ENCODE assay signal across 16 mouse cellular contexts in the genomic region with DNA sequence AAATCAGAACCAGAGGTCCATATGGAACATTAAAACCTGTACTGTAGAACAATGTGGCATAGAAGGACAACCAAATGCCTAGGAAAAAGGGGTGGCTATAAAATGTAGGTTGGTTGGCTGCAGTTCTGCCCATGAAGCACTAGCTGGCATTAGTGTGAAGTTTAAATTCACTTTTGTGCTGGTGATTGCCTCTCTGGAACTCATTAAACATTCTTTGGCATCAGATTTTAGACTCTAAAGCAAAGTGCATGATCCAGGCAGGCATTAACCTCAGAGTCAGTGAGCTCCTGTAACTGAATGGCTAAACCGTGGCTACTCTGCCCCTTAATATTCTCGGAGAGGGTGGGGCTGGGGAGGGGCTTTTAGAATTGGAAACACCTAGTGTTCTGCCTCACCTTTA.
DNase-seq lines count a peak whose midpoint lies in the region; ATAC-seq and TF ChIP-seq lines count a peak whose summit lies in the region.
"Had no signal": no experiment of that assay in that cellular context is flagged by ENCODE, and none has a peak within 500 bp of the region (broad histone marks: within the 10 kb centered on the region; RNA-seq: fewer than 3 reads in every experiment).

No protein-coding gene starts in this region.

- peak; percentile 47 for DNase-seq in forebrain, embryonic 14.5 days (ENCODE audit: low spot score)
- DNase-seq in lung, postnatal 0 days (ENCODE audit: low spot score): peak; percentile 9
- no peak for DNase-seq in lung, postnatal 14 days
- DNase-seq in kidney, adult 8-10 months: peak; percentile 60 to 76
- DNase-seq in ovary, postnatal 10 days (ENCODE audit: low spot score): no peak
- DNase-seq: cerebellum, adult 2 months; layer of hippocampus, postnatal 36 days; liver, embryonic 13.5 days; right cerebral cortex, adult 18-20 months; thymus, adult 18-20 months had no signal

- TF ChIP-seq EP300 in lung, postnatal 0 days (IDR thresholded peaks at IDR 0.05): no peak

- TF ChIP-seq CTCF in lung, postnatal 0 days (IDR thresholded peaks at IDR 0.05): peak; percentile 28; the same call in 1 of the 2 replicates

- WGBS in forebrain, embryonic 14.5 days: 51% methylated on average over 2 of the region's 2 CpGs
- WGBS in forebrain, embryonic 12.5 days: 63% methylated on average over 2 of the region's 2 CpGs
- WGBS in lung, postnatal 0 days: 71% methylated on average over 2 of the region's 2 CpGs
- WGBS in neural tube, embryonic 15.5 days: 76% methylated on average over 2 of the region's 2 CpGs

- no peaks in the 10 kb centered on the region for H3K9me3 ChIP-seq in forebrain, embryonic 14.5 days (replicated peaks; ENCODE audit: control insufficient read depth, low read length)
- H3K9me3 ChIP-seq in forebrain, embryonic 12.5 days: no peaks in the 10 kb centered on the region
- no peaks in the 10 kb centered on the region for H3K9me3 ChIP-seq in lung, postnatal 0 days (ENCODE audit: low read length)
- H3K9me3 ChIP-seq in neural tube, embryonic 15.5 days (replicated peaks): no peaks in the 10 kb centered on the region
- H3K9me3 ChIP-seq: heart, embryonic 15.5 days; liver, embryonic 13.5 days; midbrain, embryonic 13.5 days; neural tube, embryonic 13.5 days had no signal

- no peaks in the 10 kb centered on the region for H3K36me3 ChIP-seq in forebrain, embryonic 14.5 days (ENCODE audit: control insufficient read depth, insufficient read depth, low read length)
- H3K36me3 ChIP-seq in forebrain, embryonic 12.5 days (replicated peaks): no peaks in the 10 kb centered on the region
- H3K36me3 ChIP-seq in lung, postnatal 0 days (ENCODE audit: insufficient read depth, low read length): no peaks in the 10 kb centered on the region
- no peaks in the 10 kb centered on the region for H3K36me3 ChIP-seq in neural tube, embryonic 15.5 days
- H3K36me3 ChIP-seq: heart, embryonic 15.5 days; liver, embryonic 13.5 days; midbrain, embryonic 13.5 days had no signal

- H3K4me3 ChIP-seq in forebrain, embryonic 14.5 days (ENCODE audit: low read depth, low read length): no peak overlapping the region
- H3K4me3 ChIP-seq in forebrain, embryonic 12.5 days (replicated peaks): no peak overlapping the region
- no peak overlapping the region for H3K4me3 ChIP-seq in lung, postnatal 0 days (ENCODE audit: low read depth, low read length)
- H3K4me3 ChIP-seq in neural tube, embryonic 15.5 days (replicated peaks): no peak overlapping the region
- H3K4me3 ChIP-seq: heart, embryonic 15.5 days; liver, embryonic 13.5 days; midbrain, embryonic 13.5 days; neural tube, embryonic 13.5 days had no signal

- no peak overlapping the region for H3K27ac ChIP-seq in forebrain, embryonic 14.5 days (ENCODE audit: low read depth, low read length)
- H3K27ac ChIP-seq in forebrain, embryonic 12.5 days: no peak overlapping the region
- H3K27ac ChIP-seq in lung, postnatal 0 days (ENCODE audit: low read length): no peak overlapping the region
- no peak overlapping the region for H3K27ac ChIP-seq in neural tube, embryonic 15.5 days (replicated peaks)
- H3K27ac ChIP-seq: heart, embryonic 15.5 days; liver, embryonic 13.5 days; midbrain, embryonic 13.5 days; neural tube, embryonic 13.5 days had no signal

- no peaks in the 10 kb centered on the region for H3K4me1 ChIP-seq in forebrain, embryonic 14.5 days (ENCODE audit: control insufficient read depth, insufficient read depth, low read length)
- H3K4me1 ChIP-seq in forebrain, embryonic 12.5 days: no peaks in the 10 kb centered on the region
- no peaks in the 10 kb centered on the region for H3K4me1 ChIP-seq in lung, postnatal 0 days (ENCODE audit: insufficient read depth, low read depth, low read length)
- 0 out of 2 replicates have a peak, but pooled peaks cover 8% of the 10 kb centered on the region for H3K4me1 ChIP-seq in neural tube, embryonic 15.5 days
- H3K4me1 ChIP-seq: heart, embryonic 15.5 days; liver, embryonic 13.5 days; midbrain, embryonic 13.5 days had no signal

- ATAC-seq in forebrain, embryonic 14.5 days: peak; percentile 34; the same call in 1 of the 2 replicates
- ATAC-seq in forebrain, embryonic 12.5 days (ENCODE audit: low FRiP score): no peak
- ATAC-seq in lung, postnatal 0 days: no peak
- ATAC-seq in neural tube, embryonic 15.5 days (ENCODE audit: low FRiP score): peak; percentile 11; the same call in 1 of the 2 replicates
- no peak for ATAC-seq in megakaryocyte progenitor cell, adult 5-6 weeks (replicated peaks; ENCODE audit: poor library complexity)
- ATAC-seq: midbrain, embryonic 13.5 days had no signal

- no peaks in the 10 kb centered on the region for H3K27me3 ChIP-seq in forebrain, embryonic 14.5 days (replicated peaks; ENCODE audit: control insufficient read depth, insufficient read depth, low read length)
- H3K27me3 ChIP-seq in forebrain, embryonic 12.5 days: no peaks in the 10 kb centered on the region
- H3K27me3 ChIP-seq in lung, postnatal 0 days (replicated peaks; ENCODE audit: insufficient read depth, low read length): no peaks in the 10 kb centered on the region
- no peaks in the 10 kb centered on the region for H3K27me3 ChIP-seq in neural tube, embryonic 15.5 days (replicated peaks)
- H3K27me3 ChIP-seq: heart, embryonic 15.5 days; liver, embryonic 13.5 days; midbrain, embryonic 13.5 days; neural tube, embryonic 13.5 days had no signal

- H3K4me2 ChIP-seq in forebrain, embryonic 14.5 days (ENCODE audit: low read length): no peak overlapping the region
- H3K4me2 ChIP-seq in forebrain, embryonic 12.5 days: no peak overlapping the region
- no peak overlapping the region for H3K4me2 ChIP-seq in lung, postnatal 0 days (replicated peaks; ENCODE audit: low read depth, low read length)
- H3K4me2 ChIP-seq in neural tube, embryonic 15.5 days: no peak overlapping the region
- H3K4me2 ChIP-seq: heart, embryonic 15.5 days; liver, embryonic 13.5 days; midbrain, embryonic 13.5 days; neural tube, embryonic 13.5 days had no signal

- H3K9ac ChIP-seq in forebrain, embryonic 14.5 days (ENCODE audit: low read length): no peak overlapping the region
- no peak overlapping the region for H3K9ac ChIP-seq in forebrain, embryonic 12.5 days
- H3K9ac ChIP-seq in lung, postnatal 0 days (replicated peaks; ENCODE audit: low read depth): no peak overlapping the region
- no peak overlapping the region for H3K9ac ChIP-seq in neural tube, embryonic 15.5 days (replicated peaks)
- H3K9ac ChIP-seq: heart, embryonic 15.5 days; liver, embryonic 13.5 days; midbrain, embryonic 13.5 days; neural tube, embryonic 13.5 days had no signal

Comparison
In these comparisons a context has a peak if more than half of its experiments do, and no peak if none do; other contexts are left out.
1. ATAC-seq: peak in forebrain, embryonic 14.5 days (single experiment) and neural tube, embryonic 15.5 days (single experiment); none in forebrain, embryonic 12.5 days (single experiment), lung, postnatal 0 days (single experiment) and megakaryocyte progenitor cell, adult 5-6 weeks (single experiment).
2. DNase-seq: peak in forebrain, embryonic 14.5 days (single experiment), lung, postnatal 0 days (single experiment) and kidney, adult 8-10 months (2 of 2); none in lung, postnatal 14 days (single experiment) and ovary, postnatal 10 days (single experiment).